Mouse (Mus musculus) G1E (cell line): Measurements from ENCODE around the gene Hspb7.

Experiments
- CTCF ChIP-seq: IDR thresholded peaks from 2 replicates; pipeline ENCODE4 v1.5.1; 2012; ENCODE audit warnings: low read depth, low read length, inconsistent platforms, mixed read lengths
- GATA1 ChIP-seq: IDR thresholded peaks from 2 replicates; pipeline ENCODE4 v1.6.1; 2012; ENCODE audit warnings: borderline replicate concordance, low read length, inconsistent platforms, mixed read lengths
- TAL1 ChIP-seq: conservative IDR thresholded peaks from 2 replicates; pipeline ENCODE4 v1.6.1; 2012; ENCODE audit warnings: low read depth, low read length, inconsistent platforms, mixed read lengths

- TF ChIP-seq CTCF (no peak), GATA1 (no peak), TAL1 (no peak)
Measured at GRCm38 (mm10) chr4:141468576-141468975, 48.0 kb downstream of the Hspb7 start.
